In the genomic region with DNA sequence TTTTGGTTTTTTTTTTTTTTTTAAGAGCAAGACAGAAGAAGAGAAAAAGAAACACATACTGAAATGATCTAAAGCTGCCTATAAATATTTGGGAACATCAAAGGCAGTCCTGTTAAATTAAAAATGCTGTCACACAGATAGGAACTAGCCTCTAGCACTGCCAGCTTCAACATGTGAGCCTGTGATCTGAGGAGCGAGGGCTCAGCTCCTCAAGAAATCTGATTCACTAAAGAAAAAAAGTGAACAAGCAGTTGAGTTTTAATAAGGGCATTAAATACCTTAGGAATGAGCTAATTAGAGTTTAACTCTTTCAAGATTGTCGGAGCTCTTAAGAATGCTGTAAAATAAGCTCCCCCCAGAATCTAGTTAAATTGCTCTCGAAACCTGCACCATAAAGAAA, we compare ENCODE assay signal across 18 mouse cellular contexts. TPM values are rescaled to one million over a fixed set of nuclear protein-coding genes. Genes with fewer than 3 reads are reported as not detected.
DNase-seq lines count a peak whose midpoint lies in the region; ATAC-seq and TF ChIP-seq lines count a peak whose summit lies in the region.
"Had no signal": no experiment of that assay in that cellular context is flagged by ENCODE, and none has a peak within 500 bp of the region (broad histone marks: within the 10 kb centered on the region; RNA-seq: fewer than 3 reads in every experiment).

No protein-coding gene starts in this region.

- no peak overlapping the region for H3K4me2 ChIP-seq in lung, embryonic 14.5 days
- H3K4me2 ChIP-seq in embryonic facial prominence, embryonic 15.5 days (replicated peaks), result no peak overlapping the region
- H3K4me2 ChIP-seq: forebrain, embryonic 13.5 days; heart, embryonic 13.5 days; hindbrain, embryonic 15.5 days had no signal

- DNase-seq in gastrocnemius, adult 2 months, result no peak
- DNase-seq in gastrocnemius, adult 18-20 months (ENCODE audit: low spot score), result no peak
- DNase-seq in lung, embryonic 14.5 days, result peak; percentile 60
- no peak for DNase-seq in lung, postnatal 36 days
- DNase-seq: adrenal gland, postnatal 14 days; cerebellum, adult 18-20 months; cerebellum, adult 9-11 months; cerebellum, postnatal 36 days; gastrocnemius, postnatal 14 days; heart, postnatal 36 days had no signal

- peaks cover 32% of the 10 kb centered on the region for H3K4me1 ChIP-seq in lung, embryonic 14.5 days (ENCODE audit: insufficient read depth)
- peaks cover 41% of the 10 kb centered on the region for H3K4me1 ChIP-seq in embryonic facial prominence, embryonic 15.5 days

- H3K4me3 ChIP-seq in gastrocnemius, adult 2 months, result no peak overlapping the region
- H3K4me3 ChIP-seq in lung, embryonic 14.5 days (ENCODE audit: low read depth, low read length), result no peak overlapping the region
- H3K4me3 ChIP-seq in embryonic facial prominence, embryonic 15.5 days (replicated peaks), result no peak overlapping the region
- H3K4me3 ChIP-seq: forebrain, embryonic 13.5 days; heart, embryonic 13.5 days; hindbrain, embryonic 15.5 days had no signal

- H3K9me3 ChIP-seq in lung, embryonic 14.5 days (ENCODE audit: low read depth, low read length), result no peaks in the 10 kb centered on the region
- no peaks in the 10 kb centered on the region for H3K9me3 ChIP-seq in embryonic facial prominence, embryonic 15.5 days (replicated peaks)
- H3K9me3 ChIP-seq: forebrain, embryonic 13.5 days; heart, embryonic 13.5 days; hindbrain, embryonic 15.5 days had no signal

- H3K27ac ChIP-seq in gastrocnemius, adult 2 months, result peak overlapping the region; percentile 65
- H3K27ac ChIP-seq in lung, embryonic 14.5 days (ENCODE audit: low read depth), result no peak overlapping the region
- peak overlapping the region; percentile 71; the same call in 1 of the 2 replicates for H3K27ac ChIP-seq in embryonic facial prominence, embryonic 15.5 days (replicated peaks)
- H3K27ac ChIP-seq: forebrain, embryonic 13.5 days; heart, embryonic 13.5 days; hindbrain, embryonic 15.5 days had no signal

- no peak overlapping the region for H3K9ac ChIP-seq in lung, embryonic 14.5 days
- H3K9ac ChIP-seq in embryonic facial prominence, embryonic 15.5 days, result no peak overlapping the region
- H3K9ac ChIP-seq: forebrain, embryonic 13.5 days; heart, embryonic 13.5 days; hindbrain, embryonic 15.5 days had no signal

- no peaks in the 10 kb centered on the region for H3K36me3 ChIP-seq in lung, embryonic 14.5 days (ENCODE audit: insufficient read depth)
- no peaks in the 10 kb centered on the region for H3K36me3 ChIP-seq in embryonic facial prominence, embryonic 15.5 days
- H3K36me3 ChIP-seq: heart, embryonic 13.5 days; hindbrain, embryonic 15.5 days had no signal

- WGBS in lung, embryonic 14.5 days, result 39% methylated on average over 3 of the region's 3 CpGs
- 36% methylated on average over 3 of the region's 3 CpGs for WGBS in embryonic facial prominence, embryonic 15.5 days

- intact Hi-C loops in gastrocnemius, adult 2 months (cut with DNase I), result no loop called here

- ATAC-seq in lung, embryonic 14.5 days (ENCODE audit: insufficient read depth), result no peak
- ATAC-seq in embryonic facial prominence, embryonic 15.5 days (ENCODE audit: insufficient number of reproducible peaks, low FRiP score, low TSS enrichment, low read depth), result no peak
- ATAC-seq in erythroblast, adult 5-6 weeks (replicated peaks; ENCODE audit: low FRiP score, poor library complexity, severe bottlenecking), result no peak
- ATAC-seq: activated CD4-positive, CD25-positive, alpha-beta regulatory T cell, adult 4 months; forebrain, embryonic 13.5 days; Patski had no signal

- no peaks in the 10 kb centered on the region for H3K27me3 ChIP-seq in lung, embryonic 14.5 days (ENCODE audit: insufficient read depth, low read length)
- H3K27me3 ChIP-seq in embryonic facial prominence, embryonic 15.5 days, result no peaks in the 10 kb centered on the region
- H3K27me3 ChIP-seq: CH12.LX; forebrain, embryonic 13.5 days; heart, embryonic 13.5 days; hindbrain, embryonic 15.5 days; Patski had no signal

- no peak for TF ChIP-seq CTCF in gastrocnemius, adult 2 months (IDR thresholded peaks at IDR 0.05)
- TF ChIP-seq CTCF in lung, embryonic 14.5 days (IDR thresholded peaks at IDR 0.05; ENCODE audit: low read depth), result no peak

RNA-seq across cellular contexts. Expression of a gene that starts 17.4 kb away (rescaled TPM):
- total RNA-seq in gastrocnemius, adult 2 months (2021), result 1 to 10 TPM; 5.7 to 6.9 TPM
- 1 to 10 TPM; 5.0 to 7.4 TPM for total RNA-seq in gastrocnemius, adult 18-20 months (2021)
- polyA plus RNA-seq in lung, embryonic 14.5 days (2014; fragmentation: Nextera tagmentation; extraction: Ambion mirVana), result 16.8 and 18.0 TPM in 2 replicates
- polyA plus RNA-seq in embryonic facial prominence, embryonic 15.5 days (2015; fragmentation: Nextera tagmentation; extraction: Ambion mirVana), result 15.9 and 16.9 TPM in 2 replicates
- total RNA-seq in erythroblast, adult 5-6 weeks (2015; ENCODE audit: low replicate concordance), result 0.96 TPM in 1 of 2 replicates, not detected in the other
- 0.14 and 0.34 TPM in 2 replicates for total RNA-seq in erythroblast, adult 5-6 weeks (2017; ENCODE audit: low replicate concordance)
